Mouse (Mus musculus) embryonic facial prominence, embryonic 14.5 days (tissue): ENCODE measurements around the gene Btbd6. TPM values are rescaled to one million over a fixed set of nuclear protein-coding genes. Genes with fewer than 3 reads are reported as not detected.
A peak's percentile ranks its signal among the peaks of the same experiment; 100 is the strongest.

Experiments
- ATAC-seq: fragments of 200-750 bp; cut with Nextera tagmentation; 2 replicates; pipeline ENCODE4 v1.8.0; 2017; ENCODE audit warnings: low read depth, moderate number of reproducible peaks, moderate TSS enrichment
- DNase-seq: peaks from one replicate; pipeline ENCODE4 v3.0.0-alpha.2; 2015; ENCODE audit warnings: low spot score
- H3K27ac ChIP-seq: fragments of 300-500 bp; sonication (generic); replicated peaks from 2 replicates; pipeline ENCODE4 v1.5.1; 2014; ENCODE audit warnings: low read depth, mild to moderate bottlenecking, low read length, moderate library complexity
- H3K27me3 ChIP-seq: fragments of 300-500 bp; sonication (generic); replicated peaks from 2 replicates; pipeline ENCODE4 v1.6.1; 2014; ENCODE audit warnings: low read length; ENCODE audit not compliant: control insufficient read depth, insufficient read depth
- H3K36me3 ChIP-seq: fragments of 300-500 bp; sonication (generic); 2 replicates; pipeline ENCODE4 v1.6.1; 2014; ENCODE audit warnings: low read length, mixed read lengths; ENCODE audit not compliant: control insufficient read depth, insufficient read depth
- H3K4me1 ChIP-seq: fragments of 300-500 bp; sonication (generic); 2 replicates; pipeline ENCODE4 v1.6.1; 2014; ENCODE audit warnings: antibody characterized with exemption, low read length; ENCODE audit not compliant: control insufficient read depth, insufficient read depth
- H3K4me2 ChIP-seq: fragments of 300-500 bp; sonication (generic); 2 replicates; pipeline ENCODE4 v1.6.1; 2014; ENCODE audit warnings: low read depth, mild to moderate bottlenecking, low read length, moderate library complexity, mixed read lengths
- H3K4me3 ChIP-seq: fragments of 300-500 bp; sonication (generic); 2 replicates; pipeline ENCODE4 v1.5.1; 2014; ENCODE audit warnings: low read depth, mild to moderate bottlenecking, low read length
- H3K9ac ChIP-seq: fragments of 300-500 bp; sonication (generic); 2 replicates; pipeline ENCODE4 v1.6.1; 2014; ENCODE audit warnings: low read depth, mild to moderate bottlenecking, low read length, moderate library complexity, mixed read lengths
- H3K9me3 ChIP-seq: fragments of 300-500 bp; sonication (generic); 2 replicates; pipeline ENCODE4 v1.6.1; 2016; ENCODE audit warnings: low read length; ENCODE audit not compliant: control insufficient read depth
- WGBS: fragments of 180-500 bp; shearing (Covaris S2); extraction: QIAGEN DNeasy Blood & Tissue Kit; methylation state at CpG from one replicate; pipeline ENCODE4 v1.1.7; 2014; 5-methylcytosine and 5-hydroxymethylcytosine counted together
- polyA plus RNA-seq: library from polyadenylated mRNA; unstranded; fragments of >200 nt; fragmentation: Nextera tagmentation; extraction: Ambion mirVana; gene quantifications from 2 replicates; pipeline ENCODE4 v1.2.1, GENCODE M21; 2014

The Btbd6 gene
- polyA plus RNA-seq, 1 experiment from 2014 or later = 22.8 TPM

DNA sequence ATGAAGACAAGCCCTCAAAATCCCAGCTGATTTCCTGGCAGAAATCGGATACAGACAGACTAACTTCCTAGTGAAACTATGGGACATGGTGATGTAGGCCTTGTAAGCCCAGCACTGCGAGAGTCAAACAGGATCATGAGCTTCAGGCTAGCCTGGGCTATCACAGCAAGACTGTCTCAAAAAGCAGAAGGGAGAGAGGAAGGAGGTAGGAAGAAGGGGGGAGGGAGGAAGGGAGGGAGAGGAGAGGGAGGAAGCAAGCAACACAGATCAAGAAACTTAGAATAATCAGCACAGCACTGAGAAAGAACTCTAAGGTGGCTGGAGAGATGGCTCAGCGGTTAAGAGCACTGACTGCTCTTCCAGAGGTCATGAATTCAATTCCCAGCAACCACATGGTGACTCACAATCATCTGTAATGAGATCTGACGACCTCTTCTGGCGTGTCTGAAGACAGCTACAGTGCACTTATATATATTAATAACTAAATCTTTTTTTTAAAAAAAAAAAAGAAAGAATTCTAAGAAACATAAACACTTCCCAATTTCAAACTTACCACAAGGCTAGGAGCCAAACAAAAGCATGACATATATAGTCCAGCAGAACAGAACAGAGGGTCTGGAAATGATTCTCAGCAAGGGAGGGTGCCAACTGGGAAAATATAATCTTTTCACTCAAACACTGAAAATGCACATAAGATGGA, 14.6 kb downstream of the Btbd6 start:
- H3K4me1 ChIP-seq = no peaks in the 10 kb centered on the region
- H3K27me3 ChIP-seq = no peaks in the 10 kb centered on the region
- no peak overlapping the region for H3K4me3 ChIP-seq
- 77% methylated on average over 5 of the region's 5 CpGs for WGBS
- H3K9ac ChIP-seq = no peak overlapping the region
- H3K9me3 ChIP-seq = no peaks in the 10 kb centered on the region
- H3K27ac ChIP-seq = no peak overlapping the region
- ATAC-seq = no peak
- DNase-seq = peak; percentile 40
- peaks cover 48% of the 10 kb centered on the region for H3K36me3 ChIP-seq
- no peak overlapping the region for H3K4me2 ChIP-seq

DNA sequence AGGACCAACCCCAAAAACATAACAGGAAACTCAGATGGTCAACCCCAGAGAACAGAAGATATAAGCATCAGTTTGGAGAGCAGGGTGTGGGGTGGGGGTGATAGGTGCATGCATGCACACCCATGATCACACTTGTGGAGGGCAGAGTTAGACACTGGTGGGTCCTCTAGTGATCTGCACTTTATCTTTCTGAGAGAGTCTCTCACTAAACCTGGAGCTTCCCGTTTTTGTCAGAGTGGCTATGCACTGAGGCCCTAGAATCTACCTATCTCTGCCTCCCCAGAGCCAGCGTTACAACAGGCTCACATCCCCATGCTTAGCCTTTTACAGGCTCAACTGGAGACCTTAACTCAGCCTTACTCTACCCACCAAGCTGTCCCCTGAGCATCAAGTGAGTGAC, 15.2 kb downstream of the Btbd6 start:
- 92% methylated on average over 2 of the region's 2 CpGs for WGBS

DNA sequence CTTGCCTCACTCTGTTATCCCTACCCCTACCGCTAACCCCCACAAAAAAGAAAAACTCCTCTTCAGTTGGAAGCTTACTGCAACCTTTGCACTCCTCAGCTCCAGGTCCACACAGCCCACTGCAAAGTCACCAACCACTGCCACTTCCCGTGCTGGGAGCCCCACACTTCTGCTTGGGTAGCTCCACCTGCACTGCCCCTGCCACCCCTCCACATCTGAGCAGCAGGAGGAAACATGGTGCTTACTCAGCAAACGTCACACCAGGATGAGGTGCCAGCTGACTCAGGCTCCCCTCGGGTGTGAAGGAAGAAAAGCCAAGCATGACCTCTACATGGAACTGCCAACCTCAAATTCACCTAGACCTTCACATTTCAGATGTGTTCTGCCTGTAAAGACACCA, 17.9 kb downstream of the Btbd6 start:
- H3K4me3 ChIP-seq = no peak overlapping the region
- no peak overlapping the region for H3K4me2 ChIP-seq
- no peak overlapping the region for H3K9ac ChIP-seq
- no peaks in the 10 kb centered on the region for H3K9me3 ChIP-seq
- H3K4me1 ChIP-seq = peaks cover 7% of the 10 kb centered on the region
- no peaks in the 10 kb centered on the region for H3K27me3 ChIP-seq
- peaks cover 30% of the 10 kb centered on the region for H3K36me3 ChIP-seq
- 68% methylated on average over 4 of the region's 4 CpGs for WGBS
- DNase-seq = no peak
- no peak for ATAC-seq
- H3K27ac ChIP-seq = no peak overlapping the region

More for the DNA sequence above, 15.2 kb downstream of the Btbd6 start:
- H3K36me3 ChIP-seq = peaks cover 46% of the 10 kb centered on the region
- no peaks in the 10 kb centered on the region for H3K4me1 ChIP-seq
- H3K4me2 ChIP-seq = no peak overlapping the region
- H3K27ac ChIP-seq = no peak overlapping the region
- no peak for ATAC-seq
- no peak overlapping the region for H3K9ac ChIP-seq
- H3K27me3 ChIP-seq = no peaks in the 10 kb centered on the region
- H3K4me3 ChIP-seq = no peak overlapping the region
- no peak for DNase-seq
- no peaks in the 10 kb centered on the region for H3K9me3 ChIP-seq

DNA sequence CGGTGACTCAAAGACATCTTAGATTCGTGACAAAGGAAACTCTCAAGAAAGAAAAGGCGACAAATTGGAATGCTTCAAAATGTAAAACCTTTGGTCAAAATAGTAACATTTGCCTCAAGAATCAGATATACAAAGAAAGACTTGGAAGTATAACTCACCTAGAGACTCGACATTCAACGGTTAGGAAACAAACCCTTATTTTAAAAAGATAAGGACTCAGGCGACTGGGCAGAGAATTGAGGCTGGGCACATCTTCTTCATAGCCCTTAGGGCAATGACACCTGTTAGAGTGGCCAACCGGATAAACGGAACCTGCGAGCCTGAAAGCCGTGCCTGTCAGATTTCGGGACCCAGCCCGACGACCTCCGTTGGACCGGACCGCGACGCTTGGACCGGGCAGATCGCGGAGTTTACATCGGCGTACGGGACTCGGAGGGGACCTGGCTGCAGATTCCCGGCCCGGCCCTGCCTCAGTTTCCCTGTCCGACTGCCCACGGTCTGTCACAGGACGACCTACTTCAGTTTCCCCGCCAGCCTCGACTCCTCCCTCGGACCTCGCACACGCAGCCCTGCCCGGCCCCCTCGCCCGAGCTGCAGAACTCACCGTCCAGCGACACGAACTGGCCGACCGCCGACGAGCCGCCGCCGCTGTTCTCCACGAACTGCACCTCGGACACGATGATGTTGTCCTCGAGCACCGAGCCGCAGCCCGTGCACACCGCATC, 23.4 kb downstream of the Btbd6 start:
- peak overlapping the region; percentile 97 for H3K9ac ChIP-seq
- peak overlapping the region; percentile 97 for H3K4me3 ChIP-seq
- H3K36me3 ChIP-seq = 0 out of 2 replicates have a peak, but pooled peaks cover 8% of the 10 kb centered on the region
- peak overlapping the region; percentile 90 for H3K27ac ChIP-seq
- peaks cover 9% of the 10 kb centered on the region for H3K4me1 ChIP-seq
- 3% methylated on average over 31 of the region's 56 CpGs for WGBS
- ATAC-seq (no peak), DNase-seq (no peak)
- H3K27me3 ChIP-seq = no peaks in the 10 kb centered on the region
- peak overlapping the region; percentile 89 for H3K4me2 ChIP-seq
- H3K9me3 ChIP-seq = no peaks in the 10 kb centered on the region

DNA sequence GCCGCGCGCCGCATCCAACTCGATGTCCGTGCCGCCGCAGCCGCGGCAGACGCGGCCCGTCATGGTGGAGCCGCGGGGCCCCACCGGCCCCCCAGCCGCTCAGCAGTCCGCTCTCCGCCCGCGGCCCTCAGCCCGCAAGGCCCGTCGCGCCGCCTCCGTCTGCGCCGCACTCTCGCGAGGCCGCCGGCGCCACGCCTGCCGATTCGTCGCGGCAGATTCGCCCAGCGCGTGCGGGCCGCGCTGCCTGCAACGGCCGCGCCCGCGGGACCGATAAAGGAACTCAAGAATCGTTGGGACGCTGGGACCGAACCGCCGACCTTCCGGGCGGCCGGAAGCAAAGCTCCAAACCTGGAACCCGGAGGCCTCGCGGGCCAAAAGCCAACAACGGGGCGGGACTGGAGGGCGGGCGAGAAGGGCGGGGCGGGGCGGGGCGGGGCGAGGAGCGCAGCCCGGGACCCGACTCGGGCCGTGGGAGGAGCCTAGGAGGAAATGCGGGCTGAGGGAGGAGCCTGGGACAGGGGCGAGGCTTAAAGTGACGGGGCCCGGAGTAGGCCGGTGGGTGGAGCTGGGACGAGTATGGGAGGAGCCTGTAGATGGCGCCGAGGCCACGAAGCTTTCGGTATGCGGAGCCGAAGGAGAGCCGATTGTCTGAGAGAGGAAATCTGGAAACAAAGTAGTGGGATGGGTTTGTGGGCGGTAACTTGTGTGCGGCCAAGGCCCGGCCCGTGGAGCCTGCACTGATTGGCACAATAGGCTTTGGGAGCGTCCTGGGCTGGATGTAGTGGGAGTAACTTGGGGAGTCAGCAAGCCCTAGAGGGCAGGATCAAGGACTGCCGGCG, 24.2 kb downstream of the Btbd6 start, which contains the start of gene Brf1:
TSS of gene Brf1 (minus strand) at position 411 of the 839 bp plus-strand sequence.
- under 1% methylated on average over 56 of the region's 96 CpGs for WGBS
- peak; percentile 97 for ATAC-seq
- no peaks in the 10 kb centered on the region for H3K27me3 ChIP-seq
- peak within 1 kb of the TSS; percentile 90 for H3K27ac ChIP-seq
- peaks cover 9% of the 10 kb centered on the region for H3K4me1 ChIP-seq
- peak within 1 kb of the TSS; percentile 97 for H3K4me3 ChIP-seq
- peak; percentile 99 for DNase-seq
- H3K4me2 ChIP-seq = peak within 1 kb of the TSS; percentile 89
- H3K9ac ChIP-seq = peak within 1 kb of the TSS; percentile 97
- H3K9me3 ChIP-seq = no peaks in the 10 kb centered on the region
- H3K36me3 ChIP-seq = 0 out of 2 replicates have a peak, but pooled peaks cover 8% of the 10 kb centered on the region

DNA sequence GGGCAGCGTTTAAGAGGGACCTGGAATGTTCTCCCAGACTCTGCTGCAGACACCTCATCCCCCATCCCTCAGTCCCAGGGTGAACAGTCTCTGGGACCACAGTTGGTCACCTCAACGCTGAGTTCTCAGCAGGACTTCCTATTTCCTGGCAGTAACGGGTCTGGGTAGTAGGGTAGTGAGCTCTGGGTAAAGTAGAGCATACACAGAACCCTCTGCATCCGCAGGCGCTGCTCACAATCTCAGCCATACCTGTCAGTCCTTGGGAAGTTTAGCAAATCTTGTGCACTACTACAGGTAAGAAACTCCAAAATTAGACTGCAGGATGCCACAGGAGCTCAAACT, 24.8 kb downstream of the Btbd6 start:
- Histone ChIP-seq H3K36me3 (0 out of 2 replicates have a peak, but pooled peaks cover 4% of the 10 kb centered on the region), H3K4me3 (peak overlapping the region; percentile 97), H3K9me3 (no peaks in the 10 kb centered on the region), H3K4me1 (peaks cover 9% of the 10 kb centered on the region), H3K9ac (peak overlapping the region; percentile 66), H3K27me3 (no peaks in the 10 kb centered on the region), H3K27ac (peak overlapping the region; percentile 90), H3K4me2 (peak overlapping the region; percentile 61)
- no peak for ATAC-seq
- WGBS = under 1% methylated on average over 5 of the region's 5 CpGs
- DNase-seq = no peak

DNA sequence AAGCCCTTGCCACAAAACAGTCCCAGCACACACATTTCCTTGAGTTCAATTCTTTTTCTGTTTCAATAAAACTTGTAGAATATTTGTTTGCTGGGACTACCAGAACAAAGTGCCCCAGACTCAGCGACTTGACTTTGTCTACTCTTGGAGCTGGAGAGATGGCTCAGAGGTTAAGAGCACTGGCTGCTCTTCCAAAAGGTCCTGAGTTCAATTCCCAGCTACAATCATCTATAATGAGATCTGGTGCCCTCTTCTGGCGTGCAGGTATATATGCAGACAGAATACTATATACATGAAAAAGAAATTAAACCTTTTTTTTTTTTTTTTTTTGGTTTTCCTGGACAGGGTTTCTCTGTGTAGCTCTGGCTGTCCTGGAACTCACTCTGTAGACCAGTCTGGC, 26.4 kb downstream of the Btbd6 start:
- no peak overlapping the region for H3K9ac ChIP-seq
- H3K36me3 ChIP-seq = no peaks in the 10 kb centered on the region
- H3K27me3 ChIP-seq = no peaks in the 10 kb centered on the region
- H3K4me2 ChIP-seq = no peak overlapping the region
- H3K4me3 ChIP-seq = no peak overlapping the region
- DNase-seq (no peak), ATAC-seq (no peak)
- no peaks in the 10 kb centered on the region for H3K9me3 ChIP-seq
- 36% methylated on average over 2 of the region's 2 CpGs for WGBS
- no peak overlapping the region for H3K27ac ChIP-seq
- H3K4me1 ChIP-seq = peaks cover 9% of the 10 kb centered on the region

DNA sequence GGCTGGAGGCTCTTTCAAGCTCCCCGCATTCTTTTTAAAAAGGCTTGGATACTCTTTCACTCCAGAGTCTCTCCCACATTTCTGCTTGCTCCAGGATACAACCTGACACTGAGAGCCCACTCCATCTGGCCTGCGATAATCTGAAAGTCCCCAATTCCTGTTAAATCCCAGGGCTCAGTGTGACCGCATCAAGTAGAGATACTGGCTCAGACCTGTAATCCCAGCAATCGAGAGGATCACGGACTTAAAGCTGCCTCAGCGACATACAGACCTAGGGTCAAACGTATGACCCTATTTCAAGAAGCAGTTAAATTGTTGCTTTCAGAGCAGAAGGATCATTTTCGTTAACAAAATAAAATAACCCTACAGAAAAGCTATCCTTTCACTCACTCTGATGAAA, 27.7 kb downstream of the Btbd6 start:
- H3K4me3 ChIP-seq = no peak overlapping the region
- no peaks in the 10 kb centered on the region for H3K36me3 ChIP-seq
- H3K9me3 ChIP-seq = no peaks in the 10 kb centered on the region
- no peak overlapping the region for H3K4me2 ChIP-seq
- no peaks in the 10 kb centered on the region for H3K27me3 ChIP-seq
- ATAC-seq (no peak), DNase-seq (no peak)
- WGBS = 65% methylated on average over 8 of the region's 8 CpGs
- no peak overlapping the region for H3K27ac ChIP-seq
- H3K4me1 ChIP-seq = peaks cover 3% of the 10 kb centered on the region
- no peak overlapping the region for H3K9ac ChIP-seq
